Mouse (Mus musculus) gastrocnemius, adult 8-10 months (tissue): ENCODE measurements around the gene Abcb8. TPM values are rescaled to one million over a fixed set of nuclear protein-coding genes. Genes with fewer than 3 reads are reported as not detected.
A peak's percentile ranks its signal among the peaks of the same experiment; 100 is the strongest.

Experiments used
- DNase-seq, 2 experiments: peaks; one replicate each; pipeline ENCODE4 v3.0.0; 2022; ENCODE audit warnings: low spot score in 2 of 2
- total RNA-seq, 4 experiments: library from RNA; stranded (reverse); gene quantifications; 2 replicates each; pipeline ENCODE4 v1.2.4; 2022

Gene Abcb8
- total RNA-seq, 4 experiments from 2014 or later = 34.7 to 40.0 (median 38.8) TPM

DNA sequence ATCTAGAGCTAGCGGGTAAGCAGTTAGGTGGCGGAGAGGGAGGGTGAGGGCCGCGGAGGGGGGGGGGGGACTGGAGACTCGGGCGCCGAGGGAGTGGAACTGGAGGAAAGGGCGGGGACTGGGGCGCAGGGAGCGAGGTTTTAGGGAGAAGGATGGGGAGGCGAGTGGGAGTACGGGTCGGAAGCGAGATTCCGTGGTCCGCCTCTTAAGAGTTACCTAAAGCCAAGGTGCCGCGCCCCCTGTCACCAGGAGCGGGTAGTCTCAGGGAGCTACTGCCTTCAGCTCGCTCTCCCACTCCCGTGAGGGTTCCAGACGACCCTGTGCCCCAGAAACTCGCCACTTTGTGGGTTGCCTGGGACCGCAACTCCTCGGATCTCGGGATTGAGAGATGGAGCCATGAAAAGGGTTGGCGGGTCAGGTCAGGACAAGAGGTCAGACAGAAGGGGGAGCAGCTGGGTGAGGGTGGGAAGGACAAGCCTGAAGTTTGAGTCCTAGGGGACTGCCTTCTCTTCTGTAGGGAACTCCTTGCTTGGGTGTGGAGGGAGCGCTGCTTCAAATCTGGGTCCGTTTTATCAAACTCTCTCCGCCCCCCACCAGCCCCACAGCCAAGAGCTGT lies 32.1 kb downstream of the Abcb8 start:
- peak in 1 of 2 experiments; percentile 20 for DNase-seq

GRCm38 (mm10) chr5:24426037-24426432 lies 32.6 kb downstream of the Abcb8 start:
- DNase-seq = no peak

- no peak for DNase-seq
These were observed 33.3 kb downstream of the Abcb8 start for GRCm38 (mm10) chr5:24426556-24427284.

GRCm38 (mm10) chr5:24427285-24427633 lies 33.8 kb downstream of the Abcb8 start:
- DNase-seq = no peak

DNA sequence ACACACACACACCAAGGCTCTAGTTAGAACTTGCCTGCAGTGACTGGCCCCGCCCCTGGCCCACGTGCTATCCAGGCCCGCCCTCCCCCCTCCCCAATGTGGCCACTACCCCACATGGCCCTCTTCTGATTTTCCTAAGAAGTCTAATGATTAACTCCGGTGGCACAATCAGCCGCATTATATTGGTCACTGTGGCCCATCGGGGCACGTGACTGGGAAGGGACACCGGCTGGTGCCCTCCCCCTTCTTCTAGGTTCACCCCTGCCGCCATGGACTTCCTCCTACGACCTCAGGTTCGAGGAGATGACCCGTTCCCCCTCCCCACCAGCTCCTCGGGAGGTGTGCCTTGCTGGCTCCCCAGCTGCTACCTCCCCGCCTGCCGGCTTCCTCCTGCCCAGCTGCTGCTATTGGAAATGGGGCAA lies 34.5 kb downstream of the Abcb8 start:
- no peak for DNase-seq

DNA sequence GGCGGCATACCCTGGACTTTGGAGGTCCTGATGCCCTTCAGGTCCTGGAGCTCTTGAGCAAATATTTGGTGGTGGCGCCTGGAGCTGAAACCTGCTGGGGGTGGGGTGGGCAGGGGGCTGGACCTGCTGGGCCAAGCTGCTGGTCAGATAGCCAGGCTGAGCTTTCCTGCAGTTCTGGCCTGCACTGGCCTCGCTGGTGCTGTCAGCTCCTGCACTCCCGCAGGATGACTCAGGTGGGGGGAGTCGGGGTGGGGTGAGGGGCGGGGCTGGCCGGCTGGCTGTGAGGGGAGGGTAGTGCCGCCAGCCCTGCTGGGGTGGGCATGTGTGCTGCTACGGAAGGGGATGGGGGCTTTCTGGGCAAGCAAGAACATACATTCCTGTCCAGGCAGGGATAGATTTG lies 35.1 kb downstream of the Abcb8 start:
- no peak for DNase-seq

GRCm38 (mm10) chr5:24433993-24434392 lies 40.5 kb downstream of the Abcb8 start:
- no peak for DNase-seq

- no peak for DNase-seq
These were observed 47.7 kb downstream of the Abcb8 start for GRCm38 (mm10) chr5:24441187-24441586.

- DNase-seq = no peak
These were observed 48.6 kb downstream of the Abcb8 start for GRCm38 (mm10) chr5:24442029-24442428.

DNA sequence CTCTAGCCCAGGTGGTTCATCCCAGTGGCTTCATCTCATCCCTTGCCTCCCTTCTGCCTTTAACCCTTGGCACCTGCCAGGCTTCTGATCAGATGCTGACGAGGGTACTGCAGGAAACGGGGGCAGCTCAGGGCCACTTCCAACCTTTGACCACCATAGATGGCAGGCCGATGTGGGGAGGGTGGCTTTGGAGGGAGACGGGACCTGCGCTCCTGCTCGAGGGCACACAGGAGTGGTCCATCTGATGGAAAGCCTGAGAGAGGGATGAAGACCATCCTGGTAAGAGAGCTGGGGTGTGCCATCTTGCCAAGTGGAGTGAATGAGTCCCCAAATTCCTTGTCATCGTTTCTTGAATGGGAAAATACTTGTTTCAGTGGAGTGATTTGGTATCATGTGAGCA lies 49.7 kb downstream of the Abcb8 start:
- no peak for DNase-seq

DNA sequence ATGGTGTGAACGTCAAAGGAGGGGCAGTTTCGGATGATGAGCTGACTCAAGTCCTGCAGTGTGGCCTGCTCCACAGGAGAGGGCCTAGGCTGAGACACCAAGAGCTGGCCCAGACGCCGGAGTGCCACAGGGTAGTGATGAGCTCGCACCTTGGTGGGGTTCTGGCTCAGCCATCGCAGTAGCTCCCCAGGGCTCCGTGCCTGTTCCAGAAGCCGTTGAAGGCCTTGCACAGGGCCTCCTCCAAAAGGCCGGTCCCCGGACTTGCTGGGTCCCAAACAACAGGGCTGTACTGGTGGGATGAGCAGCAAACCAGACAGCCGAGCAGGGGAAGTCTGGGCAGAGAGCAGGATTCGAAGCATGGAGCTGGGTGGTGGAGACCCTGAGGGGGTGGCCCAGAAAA lies 50.5 kb downstream of the Abcb8 start:
- DNase-seq = no peak

GRCm38 (mm10) chr5:24444746-24445427 lies 51.4 kb downstream of the Abcb8 start, which contains the start of gene Fastk:
Gene Fastk (minus strand): TSS chr5:24445287.
- DNase-seq = peak; percentile 86 to 94

DNA sequence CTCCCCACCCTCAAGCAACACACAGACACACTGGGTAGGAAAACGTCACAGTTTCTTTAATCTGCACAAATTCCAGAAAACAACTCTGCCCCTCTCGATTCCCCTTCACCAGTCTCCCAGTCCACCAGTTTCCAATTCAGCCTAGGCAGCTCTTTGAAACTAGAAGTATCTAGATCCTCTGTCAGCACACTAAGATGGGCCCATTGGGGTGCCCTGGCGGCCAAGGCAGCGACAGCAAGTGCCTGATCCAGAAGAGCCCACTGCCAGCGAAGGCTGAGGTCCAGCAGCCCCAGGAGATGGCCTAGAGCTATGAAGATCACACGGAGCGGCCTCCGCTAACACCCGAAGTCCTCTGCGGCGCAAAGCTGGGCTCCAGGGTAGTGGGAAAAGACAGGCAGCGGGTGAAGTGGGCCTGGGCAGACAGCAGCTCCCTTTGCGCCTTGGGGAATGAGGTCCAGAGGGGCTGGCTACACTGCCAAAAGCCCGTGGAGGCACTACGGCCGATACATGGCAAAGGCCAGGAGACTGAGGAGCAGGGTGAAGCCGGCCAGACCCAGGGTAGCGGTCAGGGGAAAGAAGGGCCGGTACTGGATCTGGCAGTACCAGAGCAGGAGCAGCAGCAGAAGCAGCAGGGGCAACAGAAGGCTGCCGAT lies 52.1 kb downstream of the Abcb8 start:
- DNase-seq = no peak

DNA sequence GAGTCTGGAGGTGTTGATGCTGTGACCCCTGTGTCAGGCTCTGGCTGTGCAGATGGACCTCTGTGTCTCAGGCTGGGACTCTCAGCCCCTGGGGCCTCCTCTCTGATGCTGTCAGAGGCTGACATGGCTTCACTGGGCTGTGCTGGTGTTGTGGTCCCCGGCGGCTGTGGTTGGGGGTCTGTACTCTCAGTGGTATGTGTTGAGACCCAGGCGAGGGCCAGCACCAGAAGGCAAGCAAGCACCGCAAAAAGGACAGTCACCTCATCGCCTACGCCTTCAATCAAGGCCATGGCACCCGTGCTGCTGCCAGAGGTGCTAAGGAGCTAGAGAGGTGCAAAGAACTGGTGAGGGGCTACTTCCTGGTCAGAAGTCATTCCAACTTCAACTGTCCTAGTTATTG lies 53.2 kb downstream of the Abcb8 start:
- DNase-seq = no peak

DNA sequence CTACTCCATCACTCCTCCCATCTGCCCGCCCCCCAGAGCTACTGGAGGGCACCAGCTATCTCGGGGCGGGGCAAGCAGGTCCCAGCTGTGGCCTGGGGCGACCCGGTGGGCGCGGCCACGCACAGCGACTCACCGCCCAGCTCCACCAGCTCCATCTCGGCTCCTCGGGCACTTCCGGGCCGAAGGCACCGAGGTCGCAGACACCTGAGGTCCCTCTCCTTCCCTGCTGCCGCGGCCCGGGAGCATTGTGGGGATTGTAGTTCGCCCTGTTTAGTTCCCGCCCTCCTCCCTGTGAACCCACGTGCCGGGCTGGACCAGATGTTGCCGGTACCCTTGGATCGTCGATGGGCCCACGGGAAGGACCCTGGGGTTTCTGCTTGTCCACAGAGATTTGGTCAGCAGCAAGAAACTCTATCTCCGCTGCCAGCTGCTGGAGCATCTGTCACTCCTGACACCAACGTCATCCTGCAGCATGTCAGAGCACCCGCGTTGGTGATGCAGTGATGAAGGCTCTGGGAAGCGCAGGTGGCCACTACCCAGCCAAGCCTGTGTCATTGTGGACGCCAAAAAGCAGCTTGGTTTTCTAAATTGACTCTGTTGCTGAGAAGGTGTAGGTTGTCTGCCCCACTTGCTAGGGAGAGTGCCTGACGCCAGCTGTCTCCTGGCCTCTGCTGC lies 54.3 kb downstream of the Abcb8 start, which contains the start of gene Tmub1:
Tmub1 (minus strand) TSS at position 231 of the 675 bp plus-strand sequence.
- DNase-seq = peak; percentile 72 to 80

DNA sequence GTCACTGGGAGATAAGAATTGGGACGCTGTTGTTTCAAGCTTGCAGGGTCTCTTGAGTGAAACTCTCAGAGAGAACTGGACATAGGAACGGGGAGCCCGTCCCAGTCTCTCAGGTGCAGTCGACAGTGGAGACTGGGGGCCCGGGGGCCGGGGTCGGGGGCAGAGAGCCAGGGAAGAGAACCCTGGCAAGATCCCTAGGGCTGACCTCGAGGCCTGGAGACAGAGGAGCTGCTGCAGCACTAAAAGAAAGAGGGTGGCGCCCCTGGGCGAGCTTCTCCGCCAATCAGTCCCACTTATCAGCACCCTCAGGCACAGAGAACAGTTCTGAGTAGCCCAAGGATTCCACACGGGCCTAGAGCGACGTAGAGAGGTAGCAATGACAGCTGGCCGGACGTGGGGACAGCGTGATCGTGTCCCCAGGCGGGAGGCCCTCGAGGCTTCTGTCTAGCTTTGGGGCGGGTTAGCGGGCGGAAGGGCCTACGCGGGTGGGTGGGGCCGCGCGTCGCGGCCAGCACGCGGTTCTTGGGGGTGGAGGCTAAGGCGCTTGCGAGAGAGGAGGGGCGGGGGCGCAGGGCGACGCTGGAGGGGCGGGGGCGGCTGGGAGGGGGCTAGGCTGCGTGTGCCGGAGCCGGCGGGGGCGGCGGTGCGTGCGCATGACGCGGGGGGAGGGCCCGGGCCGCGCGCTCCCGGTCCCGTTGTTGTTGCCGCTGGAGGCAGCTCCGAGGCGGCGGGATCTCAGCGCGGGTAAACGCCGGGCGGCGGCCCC lies 58.0 kb downstream of the Abcb8 start:
- DNase-seq = peak; percentile 79 to 86

DNA sequence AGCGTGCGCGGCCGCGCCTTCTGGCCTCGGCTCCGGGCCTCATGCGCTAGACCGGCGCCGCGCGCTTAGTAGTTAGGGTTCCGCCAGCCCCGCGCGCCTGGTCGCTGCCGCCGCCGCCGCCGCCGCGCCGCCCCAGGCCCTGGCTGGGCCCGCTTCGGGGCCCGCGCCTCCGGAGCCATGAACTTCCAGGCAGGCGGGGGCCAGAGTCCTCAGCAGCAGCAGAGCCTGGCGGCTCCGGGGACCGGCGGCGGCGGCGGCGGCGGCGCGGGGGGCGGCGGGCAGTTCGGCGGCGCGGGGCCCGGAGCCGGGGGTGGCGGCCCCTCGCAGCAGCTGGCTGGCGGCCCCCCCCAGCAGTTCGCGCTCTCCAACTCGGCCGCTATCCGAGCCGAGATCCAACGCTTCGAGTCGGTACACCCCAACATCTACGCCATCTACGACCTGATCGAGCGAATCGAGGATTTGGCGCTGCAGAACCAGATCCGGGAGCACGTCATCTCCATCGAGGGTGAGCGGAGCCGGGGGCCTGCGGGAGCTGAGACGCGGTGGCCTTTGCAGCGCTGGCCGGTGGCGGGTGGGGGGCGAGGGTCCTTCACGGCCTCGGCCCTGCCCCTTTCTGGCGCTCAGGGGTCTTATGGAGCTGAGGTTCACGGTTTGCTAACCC lies 58.7 kb downstream of the Abcb8 start, which contains the start of gene Agap3:
Agap3 (plus strand) TSS at position 148 of the 661 bp plus-strand sequence.
- DNase-seq = no peak

GRCm38 (mm10) chr5:24452691-24453233 lies 59.3 kb downstream of the Abcb8 start:
- no peak for DNase-seq

DNA sequence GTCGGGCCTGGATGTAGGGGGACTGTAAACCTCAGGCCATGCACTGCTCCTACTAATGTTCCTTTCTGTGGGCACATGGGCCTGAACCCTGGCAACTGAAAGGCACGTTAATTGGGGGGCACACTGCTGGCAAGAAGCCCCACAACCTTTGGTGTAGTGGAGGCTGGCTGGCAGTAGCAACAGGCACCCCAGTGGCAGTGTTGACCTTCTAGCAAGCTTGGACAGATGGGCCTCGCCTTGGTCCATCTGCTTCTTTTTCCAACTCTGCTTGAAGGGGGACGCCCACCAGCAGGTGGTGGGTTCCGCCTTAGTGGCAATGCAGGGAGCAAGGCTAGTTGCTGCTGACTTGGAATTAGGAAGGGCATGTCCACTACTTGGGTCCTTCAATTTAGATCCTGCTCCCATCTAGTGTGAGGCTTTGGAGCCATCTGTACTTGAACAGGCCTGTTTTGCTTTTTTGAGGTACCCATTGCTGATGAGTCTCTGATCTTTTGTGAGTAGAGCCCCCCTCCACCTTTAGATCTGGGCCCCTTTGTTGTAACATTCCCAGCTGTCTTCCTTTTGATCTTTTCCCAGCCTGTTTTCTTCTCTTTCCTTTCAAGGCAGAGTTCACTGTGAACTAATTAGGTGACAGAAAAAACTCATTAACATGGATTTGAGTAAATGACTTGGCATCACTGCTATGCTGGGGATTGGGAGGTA lies 60.0 kb downstream of the Abcb8 start:
- DNase-seq = no peak
